Mouse (Mus musculus) gastrocnemius, adult 18-20 months (tissue): Measurements from ENCODE around the gene Vmn2r100. TPM values are rescaled to one million over a fixed set of nuclear protein-coding genes. Genes with fewer than 3 reads are reported as not detected.

Experiments
- DNase-seq: peaks from one replicate; pipeline ENCODE4 v3.0.0; 2021; ENCODE audit warnings: low spot score
- long read RNA-seq, 2 experiments: library from polyadenylated mRNA; stranded (forward); transcript quantifications; one replicate each; pipeline ENCODE4 v2.0.0; 2021
- total RNA-seq, 2 experiments: library from RNA; stranded (reverse); gene quantifications; 2 replicates each; pipeline ENCODE4 v1.2.3; 2021

Gene Vmn2r100
- total RNA-seq: not detected
- long read RNA-seq, experiment 1: 0 reads
- long read RNA-seq, experiment 2: 0 reads

GRCm38 (mm10) chr17:19504432-19504831 lies at the start of gene Vmn2r100:
Gene Vmn2r100 (plus strand): TSS chr17:19504732.
- no peak for DNase-seq

DNA sequence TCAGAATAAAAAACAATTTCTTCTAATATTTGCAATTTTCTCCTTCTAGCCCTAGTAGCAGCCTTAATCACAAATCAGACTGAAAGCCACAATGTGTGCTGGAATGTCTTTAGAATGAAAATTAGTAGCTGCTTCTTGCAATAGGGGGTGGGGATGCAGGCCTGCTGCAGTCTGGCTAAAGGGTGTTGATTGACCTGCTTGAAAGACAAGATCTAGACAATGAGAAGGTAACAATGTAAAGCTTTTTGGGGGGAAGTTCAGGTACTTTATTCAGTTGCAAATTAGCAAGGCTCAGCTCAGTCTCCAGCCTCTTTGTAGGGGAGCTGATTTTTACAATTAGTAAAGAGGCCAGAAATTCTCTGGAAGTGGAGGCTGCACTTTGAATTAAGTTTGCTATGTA lies 21.7 kb upstream of the Vmn2r100 start:
- DNase-seq: no peak

DNA sequence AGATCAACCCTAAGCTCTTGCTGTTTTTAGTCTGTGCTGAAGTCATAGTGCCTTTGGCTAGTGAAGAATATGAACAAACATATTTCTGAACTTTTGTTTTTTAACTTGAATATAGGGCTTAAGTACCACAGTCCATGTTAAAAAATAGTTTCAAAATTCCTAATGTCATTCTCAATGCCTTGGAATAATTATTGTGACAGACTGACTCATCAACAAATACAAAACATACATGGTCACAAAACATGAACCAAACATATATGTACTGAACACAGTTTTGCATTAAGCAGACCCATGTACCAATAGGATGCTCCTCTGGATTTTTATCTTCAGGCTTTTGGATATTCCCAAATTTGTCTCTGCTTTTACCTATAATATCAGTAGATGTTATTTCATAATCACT lies 72.4 kb downstream of the Vmn2r100 start, which contains the start of gene Vmn2r101:
Gene Vmn2r101 (plus strand): TSS at position 301 of the 400 bp plus-strand sequence.
- no peak for DNase-seq

Other genes starting within 250 kb of the Vmn2r100 start
- gene Vmn2r99, start 142.8 kb upstream of the Vmn2r100 start, total RNA-seq: not detected
- gene Vmn2r101, start 72.5 kb downstream of the Vmn2r100 start, total RNA-seq: not detected
- gene Vmn2r102, start 155.6 kb downstream of the Vmn2r100 start, total RNA-seq: not detected